Mouse (Mus musculus): ENCODE results near the gene Ror1.

Ror1 gene

GRCm38 (mm10) chr4:100411841-100412539, 316.4 kb downstream of the Ror1 start:
- TF ChIP-seq GATA4 (IDR thresholded peaks at IDR 0.05; ENCODE audit: insufficient replicate concordance, low read length), result no peak

- TF ChIP-seq GATA4 (IDR thresholded peaks at IDR 0.05; ENCODE audit: insufficient replicate concordance, low read length), result no peak
These were observed 327.2 kb downstream of the Ror1 start for GRCm38 (mm10) chr4:100422756-100423155.

- TF ChIP-seq GATA4 (IDR thresholded peaks at IDR 0.05; ENCODE audit: insufficient replicate concordance, low read length), result no peak
These were observed 330.5 kb downstream of the Ror1 start for GRCm38 (mm10) chr4:100426101-100426500.

- no peak for TF ChIP-seq GATA4 (IDR thresholded peaks at IDR 0.05; ENCODE audit: insufficient replicate concordance, low read length)
These were observed 333.8 kb downstream of the Ror1 start for GRCm38 (mm10) chr4:100429371-100429900.

GRCm38 (mm10) chr4:100435281-100436168, 339.9 kb downstream of the Ror1 start:
- no peak for TF ChIP-seq GATA4 (IDR thresholded peaks at IDR 0.05; ENCODE audit: insufficient replicate concordance, low read length)

- TF ChIP-seq GATA4 (IDR thresholded peaks at IDR 0.05; ENCODE audit: insufficient replicate concordance, low read length), result no peak
These were observed 340.6 kb downstream of the Ror1 start for GRCm38 (mm10) chr4:100436169-100436547.

- TF ChIP-seq GATA4 (IDR thresholded peaks at IDR 0.05; ENCODE audit: insufficient replicate concordance, low read length), result no peak
These were observed 351.3 kb downstream of the Ror1 start for GRCm38 (mm10) chr4:100446897-100447296.

- TF ChIP-seq GATA4 (IDR thresholded peaks at IDR 0.05; ENCODE audit: insufficient replicate concordance, low read length), result no peak
These were observed 367.0 kb downstream of the Ror1 start for GRCm38 (mm10) chr4:100462493-100463120.

- TF ChIP-seq GATA4 (IDR thresholded peaks at IDR 0.05; ENCODE audit: insufficient replicate concordance, low read length), result no peak
These were observed 383.2 kb downstream of the Ror1 start, which contains the start of gene Ube2u for GRCm38 (mm10) chr4:100478592-100479321. Ube2u (plus strand) TSS chr4:100478849.

GRCm38 (mm10) chr4:100488447-100488846, 392.9 kb downstream of the Ror1 start:
- TF ChIP-seq GATA4 (IDR thresholded peaks at IDR 0.05; ENCODE audit: insufficient replicate concordance, low read length), result no peak

Measured in liver, adult (tissue).